Mouse (Mus musculus) spleen, adult 2 months (tissue): Measurements from ENCODE around the gene Zmiz1. TPM values are rescaled to one million over a fixed set of nuclear protein-coding genes. Genes with fewer than 3 reads are reported as not detected.

ENCODE experiments used
- DNase-seq, 2 experiments: peaks; one replicate each; pipeline versions ENCODE4 v3.0.0 to v3.0.0-alpha.2; 2012 to 2021; ENCODE audit warnings: low spot score in 2 of 2, low read depth in 1 of 2
- H3K27ac ChIP-seq: fragments of 200-500 bp; 2 replicates; pipeline ENCODE4 v1.5.1; 2012; ENCODE audit warnings: low read length, inconsistent platforms; ENCODE audit not compliant: insufficient read depth
- H3K27me3 ChIP-seq: fragments of 200-500 bp; 2 replicates; pipeline ENCODE4 v1.6.1; 2012; ENCODE audit warnings: mild to moderate bottlenecking, moderate library complexity, low read length, inconsistent platforms; ENCODE audit not compliant: control insufficient read depth, insufficient read depth
- H3K36me3 ChIP-seq: fragments of 200-500 bp; 2 replicates; pipeline ENCODE4 v1.6.1; 2012; ENCODE audit warnings: mild to moderate bottlenecking, low read length, inconsistent platforms; ENCODE audit not compliant: control insufficient read depth, insufficient read depth
- H3K4me1 ChIP-seq: fragments of 200-500 bp; 2 replicates; pipeline ENCODE4 v1.6.1; 2011; ENCODE audit warnings: inconsistent platforms; ENCODE audit not compliant: control insufficient read depth, insufficient read depth, insufficient read length
- H3K4me3 ChIP-seq: fragments of 200-500 bp; 2 replicates; pipeline ENCODE4 v1.5.1; 2011; ENCODE audit warnings: mild to moderate bottlenecking, inconsistent platforms; ENCODE audit not compliant: insufficient read depth, insufficient read length; ENCODE audit errors: extremely low read depth
- CTCF ChIP-seq: fragments of 200-500 bp; IDR thresholded peaks from 2 replicates; pipeline ENCODE4 v1.5.1; 2011; ENCODE audit warnings: mild to moderate bottlenecking, inconsistent platforms; ENCODE audit not compliant: insufficient read depth, insufficient read length, insufficient replicate concordance; ENCODE audit errors: extremely low read depth
- POLR2A ChIP-seq: fragments of 200-500 bp; IDR thresholded peaks from 2 replicates; pipeline ENCODE4 v1.6.1; 2011; ENCODE audit warnings: low read depth, low read length, inconsistent platforms
- WGBS: fragments of 180-500 bp; shearing (Covaris S2); methylation state at CpG from one replicate; pipeline ENCODE4 v1.1.7; 2018; 5-methylcytosine and 5-hydroxymethylcytosine counted together
- polyA plus RNA-seq: library from polyadenylated mRNA; depleted of rRNA; stranded (reverse); fragments of >200 nt; gene quantifications from 2 replicates; pipeline ENCODE4 v1.2.3, GENCODE M21; 2012

The Zmiz1 gene
- polyA plus RNA-seq, 1 experiment: 48.5 TPM

GRCm38 (mm10) chr14:25614684-25615083 is 155.7 kb downstream of the Zmiz1 start:
- Histone ChIP-seq H3K27me3 (no peaks in the 10 kb centered on the region), H3K4me3 (no peak overlapping the region), H3K27ac (peak overlapping the region; percentile 68), H3K36me3 (no peaks in the 10 kb centered on the region; the same call in 1 of the 2 replicates), H3K4me1 (peaks cover 38% of the 10 kb centered on the region; the same call in 1 of the 2 replicates)
- 8% methylated on average over 5 of the region's 5 CpGs for WGBS
- DNase-seq: peak in 1 of 2 experiments; percentile 41
- TF ChIP-seq CTCF (no peak), POLR2A (no peak)

- TF ChIP-seq POLR2A (no peak), CTCF (no peak)
- Histone ChIP-seq H3K27me3 (no peaks in the 10 kb centered on the region), H3K36me3 (no peaks in the 10 kb centered on the region; the same call in 1 of the 2 replicates), H3K4me1 (peaks cover 36% of the 10 kb centered on the region; the same call in 1 of the 2 replicates), H3K27ac (peak overlapping the region; percentile 68), H3K4me3 (no peak overlapping the region)
- 75% methylated on average over 8 of the region's 8 CpGs for WGBS
- DNase-seq: no peak
These were observed 156.6 kb downstream of the Zmiz1 start for GRCm38 (mm10) chr14:25615602-25616001.

DNA sequence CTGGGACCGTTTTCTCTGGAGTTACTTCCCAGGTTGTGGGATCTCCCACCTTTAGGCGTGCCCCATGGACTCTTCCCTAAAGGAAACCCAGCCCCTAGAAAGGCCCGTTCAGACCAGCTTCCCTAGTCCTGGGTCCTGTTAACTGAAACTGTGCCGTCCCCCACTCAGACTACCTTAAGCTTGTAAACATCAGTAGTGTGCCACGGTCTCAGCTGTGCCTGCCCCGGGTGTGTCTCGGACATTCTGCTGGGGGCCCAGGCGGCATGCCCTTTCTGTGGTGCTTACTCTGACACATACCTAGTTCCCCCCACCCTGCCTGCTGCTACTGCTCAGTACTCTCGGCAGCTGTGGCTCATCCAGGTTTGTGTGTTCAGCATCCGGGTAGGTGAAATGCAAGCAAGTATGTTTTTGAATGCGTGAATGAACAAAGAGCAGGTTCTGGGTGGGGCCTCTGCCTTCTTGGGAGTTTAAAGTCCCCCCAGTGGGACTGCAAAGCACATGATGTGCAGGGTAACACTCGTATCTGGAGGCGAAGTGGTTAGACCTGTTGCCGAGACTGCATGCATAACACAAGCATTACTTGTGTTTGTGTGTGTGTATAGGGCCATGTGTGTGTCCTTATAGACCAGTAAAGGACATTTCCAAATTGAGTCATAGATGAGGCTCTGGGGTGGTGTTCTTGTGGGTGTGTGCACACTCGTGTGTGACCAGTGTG is 157.2 kb downstream of the Zmiz1 start:
- Histone ChIP-seq H3K4me1 (peaks cover 33% of the 10 kb centered on the region; the same call in 1 of the 2 replicates), H3K4me3 (no peak overlapping the region), H3K36me3 (no peaks in the 10 kb centered on the region; the same call in 1 of the 2 replicates), H3K27ac (peak overlapping the region; percentile 68), H3K27me3 (no peaks in the 10 kb centered on the region)
- DNase-seq: no peak
- no peak for TF ChIP-seq CTCF
- no peak for TF ChIP-seq POLR2A
- WGBS: 63% methylated on average over 15 of the region's 15 CpGs

GRCm38 (mm10) chr14:25617264-25617663 is 158.3 kb downstream of the Zmiz1 start:
- no peaks in the 10 kb centered on the region; the same call in 1 of the 2 replicates for H3K36me3 ChIP-seq
- no peak overlapping the region for H3K4me3 ChIP-seq
- H3K4me1 ChIP-seq: peaks cover 29% of the 10 kb centered on the region; the same call in 1 of the 2 replicates
- no peak overlapping the region for H3K27ac ChIP-seq
- H3K27me3 ChIP-seq: no peaks in the 10 kb centered on the region
- TF ChIP-seq CTCF (no peak), POLR2A (no peak)
- DNase-seq: no peak
- WGBS: 63% methylated on average over 4 of the region's 4 CpGs

DNA sequence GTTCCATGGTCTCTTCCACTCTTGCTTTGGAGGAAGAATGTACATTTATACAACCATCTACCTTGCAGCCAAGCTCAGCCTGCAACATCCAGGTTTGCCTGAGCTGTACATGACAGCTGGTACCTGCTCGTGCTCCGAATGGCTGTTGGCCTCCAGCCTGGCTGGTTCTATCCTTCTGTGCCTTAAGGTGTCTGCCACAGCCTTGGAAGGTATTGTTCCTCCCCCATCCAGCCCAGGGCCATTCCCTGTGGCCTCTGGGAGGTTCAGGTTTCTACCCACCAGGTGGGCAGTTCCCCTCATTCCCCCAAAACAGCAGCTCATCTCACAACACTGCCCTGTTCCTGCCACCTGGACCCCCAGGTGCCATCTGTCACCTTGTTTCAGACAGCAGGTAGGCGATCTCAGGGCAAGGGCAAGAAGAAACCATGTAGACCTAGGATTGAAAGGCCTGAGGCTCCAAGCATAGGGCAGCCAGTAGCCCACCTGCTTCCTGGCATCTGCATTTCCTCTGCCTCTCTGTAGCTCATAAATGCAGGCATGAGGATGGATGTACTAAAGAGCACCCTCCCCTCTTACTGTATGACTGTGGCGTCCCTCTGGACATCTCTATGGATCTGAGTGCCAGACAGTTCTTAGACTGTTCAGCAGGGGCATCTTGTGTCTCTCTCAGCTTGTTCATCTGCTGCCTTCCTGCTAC is 160.2 kb downstream of the Zmiz1 start:
- no peak for TF ChIP-seq CTCF
- no peak for TF ChIP-seq POLR2A
- H3K27ac ChIP-seq: no peak overlapping the region
- no peak overlapping the region for H3K4me3 ChIP-seq
- no peak for DNase-seq
- H3K27me3 ChIP-seq: no peaks in the 10 kb centered on the region
- H3K36me3 ChIP-seq: peaks cover 1% of the 10 kb centered on the region
- WGBS: 86% methylated on average over 4 of the region's 4 CpGs
- peaks cover 22% of the 10 kb centered on the region; the same call in 1 of the 2 replicates for H3K4me1 ChIP-seq

GRCm38 (mm10) chr14:25620766-25621165 is 161.8 kb downstream of the Zmiz1 start:
- WGBS: 83% methylated on average over 4 of the region's 4 CpGs
- no peak overlapping the region for H3K4me3 ChIP-seq
- TF ChIP-seq POLR2A (no peak), CTCF (no peak)

More at GRCm38 (mm10) chr14:25620766-25621165, 161.8 kb downstream of the Zmiz1 start:
- Histone ChIP-seq H3K27me3 (no peaks in the 10 kb centered on the region), H3K4me1 (peaks cover 9% of the 10 kb centered on the region; the same call in 1 of the 2 replicates), H3K36me3 (peaks cover 1% of the 10 kb centered on the region), H3K27ac (no peak overlapping the region)
- DNase-seq: no peak
